Mouse (Mus musculus): ENCODE measurements around the gene Adap1.

The Adap1 gene

GRCm38 (mm10) chr5:139255777-139256176, 69.6 kb downstream of the Adap1 start:
- in situ Hi-C loops (cut with MboI; ENCODE audit: low sequenced_read_pairs): no loop called here

GRCm38 (mm10) chr5:139254938-139255337, 70.5 kb downstream of the Adap1 start:
- in situ Hi-C loops (cut with MboI; ENCODE audit: low sequenced_read_pairs): no loop called here

- in situ Hi-C loops (cut with MboI; ENCODE audit: low sequenced_read_pairs): no loop called here
These were observed 72.1 kb downstream of the Adap1 start for GRCm38 (mm10) chr5:139253301-139253741.

- in situ Hi-C loops (cut with MboI; ENCODE audit: low sequenced_read_pairs): no loop called here
These were observed 72.5 kb downstream of the Adap1 start for GRCm38 (mm10) chr5:139252910-139253245.

- in situ Hi-C loops (cut with MboI; ENCODE audit: low sequenced_read_pairs): no loop called here
These were observed 73.1 kb downstream of the Adap1 start, which contains the start of gene Get4 for GRCm38 (mm10) chr5:139252081-139252909. TSS of gene Get4 (plus strand) at chr5:139252324.

- in situ Hi-C loops (cut with MboI; ENCODE audit: low sequenced_read_pairs): no loop called here
These were observed 73.7 kb downstream of the Adap1 start for GRCm38 (mm10) chr5:139251736-139252080.

- in situ Hi-C loops (cut with MboI; ENCODE audit: low sequenced_read_pairs): no loop called here
These were observed 74.1 kb downstream of the Adap1 start for GRCm38 (mm10) chr5:139251279-139251678.

GRCm38 (mm10) chr5:139248846-139249245, 76.6 kb downstream of the Adap1 start:
- in situ Hi-C loops (cut with MboI; ENCODE audit: low sequenced_read_pairs): no loop called here

GRCm38 (mm10) chr5:139247767-139248166, 77.7 kb downstream of the Adap1 start:
- in situ Hi-C loops (cut with MboI; ENCODE audit: low sequenced_read_pairs): no loop called here

GRCm38 (mm10) chr5:139243384-139243783, 82.0 kb downstream of the Adap1 start:
- in situ Hi-C loops (cut with MboI; ENCODE audit: low sequenced_read_pairs): no loop called here

- in situ Hi-C loops (cut with MboI; ENCODE audit: low sequenced_read_pairs): no loop called here
These were observed 84.2 kb downstream of the Adap1 start for GRCm38 (mm10) chr5:139241022-139241761.

- in situ Hi-C loops (cut with MboI; ENCODE audit: low sequenced_read_pairs): no loop called here
These were observed 88.0 kb downstream of the Adap1 start for GRCm38 (mm10) chr5:139237436-139237835.

GRCm38 (mm10) chr5:139234423-139234822, 91.0 kb downstream of the Adap1 start:
- in situ Hi-C loops (cut with MboI; ENCODE audit: low sequenced_read_pairs): no loop called here

GRCm38 (mm10) chr5:139232083-139232482, 93.3 kb downstream of the Adap1 start:
- in situ Hi-C loops (cut with MboI; ENCODE audit: low sequenced_read_pairs): no loop called here

- in situ Hi-C loops (cut with MboI; ENCODE audit: low sequenced_read_pairs): no loop called here
These were observed 95.7 kb downstream of the Adap1 start for GRCm38 (mm10) chr5:139229716-139230115.

- in situ Hi-C loops (cut with MboI; ENCODE audit: low sequenced_read_pairs): no loop called here
These were observed 97.1 kb downstream of the Adap1 start for GRCm38 (mm10) chr5:139228318-139228717.

- in situ Hi-C loops (cut with MboI; ENCODE audit: low sequenced_read_pairs): no loop called here
These were observed 97.8 kb downstream of the Adap1 start for GRCm38 (mm10) chr5:139227645-139228044.

- in situ Hi-C loops (cut with MboI; ENCODE audit: low sequenced_read_pairs): no loop called here
These were observed 98.2 kb downstream of the Adap1 start for GRCm38 (mm10) chr5:139227236-139227635.

GRCm38 (mm10) chr5:139223331-139223730, 102.1 kb downstream of the Adap1 start:
- in situ Hi-C loops (cut with MboI; ENCODE audit: low sequenced_read_pairs): no loop called here
